Mouse (Mus musculus) hindbrain, embryonic 12.5 days (tissue): ENCODE data around the gene Galp. TPM values are rescaled to one million over a fixed set of nuclear protein-coding genes. Genes with fewer than 3 reads are reported as not detected.

Experiments
- ATAC-seq: fragments of 200-750 bp; cut with Nextera tagmentation; 2 replicates; pipeline ENCODE4 v1.8.0; 2017; ENCODE audit warnings: moderate TSS enrichment; ENCODE audit not compliant: low FRiP score
- H3K27ac ChIP-seq: fragments of 300-500 bp; sonication (generic); 2 replicates; pipeline ENCODE4 v1.5.1; 2016; ENCODE audit warnings: mild to moderate bottlenecking
- H3K27me3 ChIP-seq: fragments of 300-500 bp; sonication (generic); 2 replicates; pipeline ENCODE4 v1.6.1; 2016; ENCODE audit warnings: mild to moderate bottlenecking
- H3K36me3 ChIP-seq: fragments of 300-500 bp; sonication (generic); 2 replicates; pipeline ENCODE4 v1.6.1; 2016; ENCODE audit warnings: mild to moderate bottlenecking
- H3K4me1 ChIP-seq: fragments of 300-500 bp; sonication (generic); 2 replicates; pipeline ENCODE4 v1.6.1; 2016
- H3K4me2 ChIP-seq: fragments of 300-500 bp; sonication (generic); replicated peaks from 2 replicates; pipeline ENCODE4 v1.6.1; 2016; ENCODE audit warnings: mild to moderate bottlenecking
- H3K4me3 ChIP-seq: fragments of 300-500 bp; sonication (generic); 2 replicates; pipeline ENCODE4 v1.5.1; 2016; ENCODE audit warnings: mild to moderate bottlenecking
- H3K9ac ChIP-seq: fragments of 300-500 bp; sonication (generic); 2 replicates; pipeline ENCODE4 v1.6.1; 2016; ENCODE audit warnings: mild to moderate bottlenecking, moderate library complexity
- H3K9me3 ChIP-seq: fragments of 300-500 bp; sonication (generic); replicated peaks from 2 replicates; pipeline ENCODE4 v1.6.1; 2016; ENCODE audit warnings: mild to moderate bottlenecking
- WGBS: fragments of 180-500 bp; shearing (Covaris S2); methylation state at CpG from one replicate; pipeline ENCODE4 v1.1.7; 2016; 5-methylcytosine and 5-hydroxymethylcytosine counted together
- polyA plus RNA-seq: library from polyadenylated mRNA; unstranded; fragments of >200 nt; fragmentation: Nextera tagmentation; extraction: Ambion mirVana; gene quantifications from 2 replicates; pipeline ENCODE4 v1.2.1, GENCODE M21; 2016

Galp gene
- polyA plus RNA-seq, 1 experiment from 2014 or later: not detected

GRCm38 (mm10) chr7:6265695-6266094 lies 68.8 kb downstream of the Galp start:
- 65% methylated on average over 8 of the region's 8 CpGs for WGBS
- ATAC-seq: no peak
- H3K27me3 ChIP-seq: no peaks in the 10 kb centered on the region
- H3K4me1 ChIP-seq: no peaks in the 10 kb centered on the region
- no peaks in the 10 kb centered on the region for H3K36me3 ChIP-seq
- H3K4me2 ChIP-seq: no peak overlapping the region
- H3K27ac ChIP-seq: no peak overlapping the region
- H3K4me3 ChIP-seq: no peak overlapping the region
- H3K9me3 ChIP-seq: no peaks in the 10 kb centered on the region
- H3K9ac ChIP-seq: no peak overlapping the region

Other genes with a start within 250 kb of the Galp start
- not detected in 2 replicates for gene Vmn1r65, start 186.1 kb upstream of the Galp start, polyA plus RNA-seq
- gene Nlrp4c, start 151.9 kb upstream of the Galp start, polyA plus RNA-seq: not detected in 2 replicates
- gene Zfp787, start 41.1 kb upstream of the Galp start, polyA plus RNA-seq: 32.5 and 34.8 TPM in 2 replicates
- gene Zfp444, start 24.9 kb upstream of the Galp start, polyA plus RNA-seq: 79.0 and 83.6 TPM in 2 replicates
- gene Zscan5b, start 25.2 kb downstream of the Galp start, polyA plus RNA-seq: not detected in 2 replicates
- gene Epp13, start 55.6 kb downstream of the Galp start, polyA plus RNA-seq: not detected in 2 replicates
- 15.5 and 19.7 TPM in 2 replicates for gene Zfp667, start 89.5 kb downstream of the Galp start, polyA plus RNA-seq
- gene Zfp583, start 134.2 kb downstream of the Galp start, polyA plus RNA-seq: 10.8 and 12.1 TPM in 2 replicates
- 4.8 and 5.4 TPM in 2 replicates for gene Gm3854, start 146.7 kb downstream of the Galp start, polyA plus RNA-seq
- 2.8 and 3.0 TPM in 2 replicates for gene Zfp78, start 166.2 kb downstream of the Galp start, polyA plus RNA-seq
- 15.9 and 16.4 TPM in 2 replicates for gene Zfp28, start 186.2 kb downstream of the Galp start, polyA plus RNA-seq
- gene Smim17, start 201.6 kb downstream of the Galp start, polyA plus RNA-seq: 1.5 TPM in 2 replicates
- gene Gm20715, start 213.2 kb downstream of the Galp start, polyA plus RNA-seq: not detected in 2 replicates
- not detected in 2 replicates for gene Olfr1344, start 241.6 kb downstream of the Galp start, polyA plus RNA-seq